Mouse (Mus musculus): Measurements from ENCODE around the gene Mal. TPM values are rescaled to one million over a fixed set of nuclear protein-coding genes. Genes with fewer than 3 reads are reported as not detected.
"Not testable (repeated sequence)": the region's sequence is repeated elsewhere in the genome, so short reads cannot be mapped to it uniquely, and the experiment has no call there.

Mal gene
- polyA plus RNA-seq, 1 experiment from 2014 or later, result 1.3 TPM

DNA sequence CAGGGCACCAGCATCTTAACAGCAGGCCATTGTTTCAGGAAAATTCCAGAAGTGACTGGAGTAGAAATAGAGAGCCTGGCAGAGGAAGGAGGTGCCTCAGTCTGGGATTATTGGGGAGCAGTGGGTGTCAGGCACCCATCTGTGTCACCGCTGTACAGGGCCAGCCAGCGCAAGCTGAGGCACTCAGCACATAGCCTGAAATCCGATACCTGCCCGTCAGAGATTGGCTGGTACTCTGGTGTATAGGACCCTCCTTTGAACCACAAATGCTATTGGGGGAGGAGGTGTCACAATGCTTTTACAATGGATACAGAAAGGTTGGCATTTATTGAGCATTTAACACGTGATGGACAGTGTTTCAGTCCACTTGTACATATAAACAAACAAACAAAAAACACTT is 47.5 kb downstream of the Mal start:
- Histone ChIP-seq H3K27me3 (ENCODE audit: control insufficient read depth, insufficient read depth, low read depth, low read length) (no peaks in the 10 kb centered on the region), H3K36me3 (ENCODE audit: control insufficient read depth, insufficient read depth, low read length) (peaks cover 9% of the 10 kb centered on the region; the same call in 1 of the 2 replicates), H3K4me3 (ENCODE audit: low read depth, low read length) (no peak overlapping the region), H3K9me3 (replicated peaks; ENCODE audit: control insufficient read depth, low read length, poor library complexity, severe bottlenecking) (no peaks in the 10 kb centered on the region), H3K27ac (ENCODE audit: low read length) (no peak overlapping the region), H3K4me2 (ENCODE audit: low read length) (no peak overlapping the region), H3K9ac (ENCODE audit: low read depth, low read length) (no peak overlapping the region), H3K4me1 (ENCODE audit: control insufficient read depth, insufficient read depth, low read length) (no peaks in the 10 kb centered on the region)
- WGBS, result 16% methylated on average over 5 of the region's 5 CpGs
- ATAC-seq, result no peak

DNA sequence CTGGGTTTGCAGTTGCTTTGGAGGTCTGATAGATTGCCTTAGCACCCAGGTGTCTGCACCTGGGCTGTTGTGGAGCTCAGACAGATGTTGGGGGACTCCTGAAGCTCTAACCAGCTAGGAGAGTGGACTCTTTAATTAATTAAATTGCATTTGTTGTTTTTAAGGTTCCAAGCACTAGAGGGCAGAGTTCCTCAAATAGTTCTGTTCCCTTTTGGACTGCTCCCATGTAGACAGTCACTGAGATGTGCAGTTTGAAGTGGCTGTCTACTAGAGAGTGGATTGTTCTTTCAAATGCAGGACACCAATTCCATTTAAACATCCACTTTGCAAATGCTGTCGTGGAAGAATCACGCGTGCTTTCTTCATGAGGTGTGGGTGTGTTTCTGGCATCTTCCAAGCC is 48.3 kb downstream of the Mal start:
- Histone ChIP-seq H3K4me3 (ENCODE audit: low read depth, low read length) (no peak overlapping the region), H3K4me2 (ENCODE audit: low read length) (no peak overlapping the region), H3K9ac (ENCODE audit: low read depth, low read length) (no peak overlapping the region), H3K4me1 (ENCODE audit: control insufficient read depth, insufficient read depth, low read length) (no peaks in the 10 kb centered on the region), H3K9me3 (replicated peaks; ENCODE audit: control insufficient read depth, low read length, poor library complexity, severe bottlenecking) (no peaks in the 10 kb centered on the region), H3K27me3 (ENCODE audit: control insufficient read depth, insufficient read depth, low read depth, low read length) (no peaks in the 10 kb centered on the region), H3K36me3 (ENCODE audit: control insufficient read depth, insufficient read depth, low read length) (peaks cover 9% of the 10 kb centered on the region; the same call in 1 of the 2 replicates), H3K27ac (ENCODE audit: low read length) (no peak overlapping the region)
- WGBS, result 40% methylated on average over 3 of the region's 3 CpGs
- no peak for ATAC-seq

- H3K4me1 ChIP-seq (ENCODE audit: control insufficient read depth, insufficient read depth, low read length), result no peaks in the 10 kb centered on the region
- ATAC-seq, result no peak
- no peak overlapping the region for H3K4me2 ChIP-seq (ENCODE audit: low read length)
- no peak overlapping the region for H3K27ac ChIP-seq (ENCODE audit: low read length)
- H3K36me3 ChIP-seq (ENCODE audit: control insufficient read depth, insufficient read depth, low read length), result peaks cover 19% of the 10 kb centered on the region
- H3K4me3 ChIP-seq (ENCODE audit: low read depth, low read length), result no peak overlapping the region
- 92% methylated on average over 3 of the region's 3 CpGs for WGBS
- no peaks in the 10 kb centered on the region for H3K9me3 ChIP-seq (replicated peaks; ENCODE audit: control insufficient read depth, low read length, poor library complexity, severe bottlenecking)
- H3K27me3 ChIP-seq (ENCODE audit: control insufficient read depth, insufficient read depth, low read depth, low read length), result no peaks in the 10 kb centered on the region
- no peak overlapping the region for H3K9ac ChIP-seq (ENCODE audit: low read depth, low read length)
Observed at GRCm38 (mm10) chr2:127605203-127605602, 51.3 kb downstream of the Mal start.

GRCm38 (mm10) chr2:127603383-127603782 is 53.1 kb downstream of the Mal start:
- WGBS, result 86% methylated on average over 5 of the region's 8 CpGs

GRCm38 (mm10) chr2:127590840-127591239 is 65.7 kb downstream of the Mal start:
- H3K27ac ChIP-seq (ENCODE audit: low read length), result no peak overlapping the region
- 86% methylated on average over 4 of the region's 4 CpGs for WGBS
- H3K4me1 ChIP-seq (ENCODE audit: control insufficient read depth, insufficient read depth, low read length), result peaks cover 23% of the 10 kb centered on the region
- H3K4me3 ChIP-seq (ENCODE audit: low read depth, low read length), result no peak overlapping the region
- H3K4me2 ChIP-seq (ENCODE audit: low read length), result no peak overlapping the region
- no peaks in the 10 kb centered on the region for H3K27me3 ChIP-seq (ENCODE audit: control insufficient read depth, insufficient read depth, low read depth, low read length)
- H3K9ac ChIP-seq (ENCODE audit: low read depth, low read length), result no peak overlapping the region
- no peaks in the 10 kb centered on the region for H3K9me3 ChIP-seq (replicated peaks; ENCODE audit: control insufficient read depth, low read length, poor library complexity, severe bottlenecking)
- ATAC-seq, result no peak
- peaks cover 20% of the 10 kb centered on the region for H3K36me3 ChIP-seq (ENCODE audit: control insufficient read depth, insufficient read depth, low read length)

More at GRCm38 (mm10) chr2:127603383-127603782, 53.1 kb downstream of the Mal start:
- not testable (repeated sequence) for H3K27me3 ChIP-seq (ENCODE audit: control insufficient read depth, insufficient read depth, low read depth, low read length); ATAC-seq; H3K9me3 ChIP-seq (replicated peaks; ENCODE audit: control insufficient read depth, low read length, poor library complexity, severe bottlenecking); H3K4me2 ChIP-seq (ENCODE audit: low read length); H3K4me3 ChIP-seq (ENCODE audit: low read depth, low read length); H3K4me1 ChIP-seq (ENCODE audit: control insufficient read depth, insufficient read depth, low read length); H3K9ac ChIP-seq (ENCODE audit: low read depth, low read length); H3K27ac ChIP-seq (ENCODE audit: low read length)
- H3K36me3 ChIP-seq (ENCODE audit: control insufficient read depth, insufficient read depth, low read length), result peaks cover 32% of the 10 kb centered on the region

- Histone ChIP-seq H3K9ac (ENCODE audit: low read depth, low read length) (no peak overlapping the region), H3K4me1 (ENCODE audit: control insufficient read depth, insufficient read depth, low read length) (peaks cover 23% of the 10 kb centered on the region), H3K4me3 (ENCODE audit: low read depth, low read length) (no peak overlapping the region), H3K27ac (ENCODE audit: low read length) (no peak overlapping the region), H3K36me3 (ENCODE audit: control insufficient read depth, insufficient read depth, low read length) (peaks cover 17% of the 10 kb centered on the region), H3K9me3 (replicated peaks; ENCODE audit: control insufficient read depth, low read length, poor library complexity, severe bottlenecking) (no peaks in the 10 kb centered on the region), H3K27me3 (ENCODE audit: control insufficient read depth, insufficient read depth, low read depth, low read length) (no peaks in the 10 kb centered on the region), H3K4me2 (ENCODE audit: low read length) (no peak overlapping the region)
- no peak for ATAC-seq
- WGBS, result 82% methylated on average over 15 of the region's 15 CpGs
Observed at GRCm38 (mm10) chr2:127590204-127590603, 66.3 kb downstream of the Mal start.

GRCm38 (mm10) chr2:127588897-127589296 is 67.6 kb downstream of the Mal start:
- H3K27ac ChIP-seq (ENCODE audit: low read length), result no peak overlapping the region
- WGBS, result 96% methylated on average over 9 of the region's 9 CpGs
- H3K4me1 ChIP-seq (ENCODE audit: control insufficient read depth, insufficient read depth, low read length), result peaks cover 28% of the 10 kb centered on the region
- no peak overlapping the region for H3K4me3 ChIP-seq (ENCODE audit: low read depth, low read length)
- H3K9ac ChIP-seq (ENCODE audit: low read depth, low read length), result no peak overlapping the region
- no peak for ATAC-seq
- no peaks in the 10 kb centered on the region for H3K9me3 ChIP-seq (replicated peaks; ENCODE audit: control insufficient read depth, low read length, poor library complexity, severe bottlenecking)
- 0 out of 2 replicates have a peak, but pooled peaks cover 7% of the 10 kb centered on the region for H3K36me3 ChIP-seq (ENCODE audit: control insufficient read depth, insufficient read depth, low read length)
- no peak overlapping the region for H3K4me2 ChIP-seq (ENCODE audit: low read length)
- H3K27me3 ChIP-seq (ENCODE audit: control insufficient read depth, insufficient read depth, low read depth, low read length), result no peaks in the 10 kb centered on the region

GRCm38 (mm10) chr2:127587514-127587844 is 69.0 kb downstream of the Mal start:
- 0 out of 2 replicates have a peak, but pooled peaks cover 4% of the 10 kb centered on the region for H3K36me3 ChIP-seq (ENCODE audit: control insufficient read depth, insufficient read depth, low read length)
- under 1% methylated on average over 22 of the region's 22 CpGs for whole genome bisulfite sequencing
- H3K4me1 ChIP-seq (ENCODE audit: control insufficient read depth, insufficient read depth, low read length), result peaks cover 34% of the 10 kb centered on the region
- no peak; the same call in 1 of the 2 replicates for ATAC-seq
- peak overlapping the region; percentile 94 for H3K27ac ChIP-seq (ENCODE audit: low read length)
- peak overlapping the region; percentile 91 for H3K9ac ChIP-seq (ENCODE audit: low read depth, low read length)
- no peaks in the 10 kb centered on the region for H3K9me3 ChIP-seq (replicated peaks; ENCODE audit: control insufficient read depth, low read length, poor library complexity, severe bottlenecking)
- no peaks in the 10 kb centered on the region for H3K27me3 ChIP-seq (ENCODE audit: control insufficient read depth, insufficient read depth, low read depth, low read length)
- peak overlapping the region; percentile 76 for H3K4me3 ChIP-seq (ENCODE audit: low read depth, low read length)
- H3K4me2 ChIP-seq (ENCODE audit: low read length), result peak overlapping the region; percentile 93

DNA sequence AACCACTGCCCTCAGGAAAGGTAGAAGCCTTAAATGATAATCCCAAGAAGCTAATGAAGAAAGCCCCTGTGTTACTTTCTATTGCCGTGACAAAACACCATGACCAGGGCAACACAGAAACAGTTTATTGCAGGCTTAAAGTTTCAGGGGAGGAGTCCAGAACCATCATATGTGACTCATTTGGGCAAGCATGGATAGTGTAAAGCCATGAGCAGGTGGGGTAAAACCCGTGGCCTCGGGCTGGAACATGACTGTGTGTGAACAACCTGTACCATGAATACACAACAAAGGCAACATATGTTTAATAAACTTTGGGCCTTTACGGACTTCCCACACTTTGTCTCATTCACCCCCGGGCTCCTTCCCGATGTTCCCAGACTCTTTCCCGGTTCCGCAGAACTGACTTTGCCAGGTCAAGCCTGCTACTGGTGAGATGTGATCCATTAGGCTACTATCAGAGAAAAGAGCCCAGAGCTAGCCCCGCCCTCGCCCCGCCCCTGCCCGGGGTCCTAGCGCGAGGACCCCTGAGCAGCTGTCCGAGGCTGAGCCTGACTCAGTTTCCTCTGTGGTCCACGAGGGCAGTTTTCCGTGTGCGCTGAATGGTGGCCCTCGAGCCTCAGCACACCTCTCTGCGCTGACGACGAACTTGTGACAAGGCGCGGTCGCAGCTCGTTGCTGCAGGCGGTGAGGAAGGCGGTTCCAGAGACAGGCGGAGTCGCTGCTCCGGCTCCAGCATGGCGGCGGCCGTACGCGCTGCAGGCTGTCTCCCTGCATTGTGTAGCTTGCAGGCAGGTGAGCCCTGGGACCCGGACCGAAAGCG is 69.6 kb downstream of the Mal start, which contains the start of the genes Zfp661 and Mrps5:
Zfp661 (minus strand) TSS at position 401 of the 820 bp plus-strand sequence.
Mrps5 (plus strand) TSS at position 529 of the 820 bp plus-strand sequence.
- 0 out of 2 replicates have a peak, but pooled peaks cover under 1% of the 10 kb centered on the region for H3K36me3 ChIP-seq (ENCODE audit: control insufficient read depth, insufficient read depth, low read length)
- peak within 1 kb of the TSS; percentile 94 for H3K27ac ChIP-seq (ENCODE audit: low read length)
- peak; percentile 85 for ATAC-seq
- H3K27me3 ChIP-seq (ENCODE audit: control insufficient read depth, insufficient read depth, low read depth, low read length), result no peaks in the 10 kb centered on the region
- H3K4me2 ChIP-seq (ENCODE audit: low read length), result peak within 1 kb of the TSS; percentile 93
- no peaks in the 10 kb centered on the region for H3K9me3 ChIP-seq (replicated peaks; ENCODE audit: control insufficient read depth, low read length, poor library complexity, severe bottlenecking)
- H3K4me3 ChIP-seq (ENCODE audit: low read depth, low read length), result peak within 1 kb of the TSS; percentile 76
- H3K4me1 ChIP-seq (ENCODE audit: control insufficient read depth, insufficient read depth, low read length), result peaks cover 34% of the 10 kb centered on the region
- peak within 1 kb of the TSS; percentile 91 for H3K9ac ChIP-seq (ENCODE audit: low read depth, low read length)
- WGBS, result 4% methylated on average over 39 of the region's 39 CpGs
